Mouse (Mus musculus) hindbrain, embryonic 16.5 days (tissue): ENCODE data around the gene Arhgap33. TPM values are rescaled to one million over a fixed set of nuclear protein-coding genes. Genes with fewer than 3 reads are reported as not detected.

ENCODE experiments used
- ATAC-seq: fragments of 200-750 bp; cut with Nextera tagmentation; 2 replicates; pipeline ENCODE4 v1.8.0; 2017; ENCODE audit warnings: moderate TSS enrichment, moderate library complexity
- H3K27ac ChIP-seq: fragments of 300-500 bp; sonication (generic); 2 replicates; pipeline ENCODE4 v1.5.1; 2014; ENCODE audit warnings: low read depth, mild to moderate bottlenecking, control low read depth, low read length, moderate library complexity
- H3K27me3 ChIP-seq: fragments of 300-500 bp; sonication (generic); replicated peaks from 2 replicates; pipeline ENCODE4 v1.6.1; 2014; ENCODE audit warnings: low read length; ENCODE audit not compliant: control insufficient read depth, insufficient read depth
- H3K36me3 ChIP-seq: fragments of 300-500 bp; sonication (generic); 2 replicates; pipeline ENCODE4 v1.6.1; 2014; ENCODE audit warnings: mild to moderate bottlenecking, low read length, moderate library complexity, mixed read lengths; ENCODE audit not compliant: control insufficient read depth, insufficient read depth
- H3K4me1 ChIP-seq: fragments of 300-500 bp; sonication (generic); 2 replicates; pipeline ENCODE4 v1.6.1; 2014; ENCODE audit warnings: low read depth, low read length; ENCODE audit not compliant: control insufficient read depth, insufficient read depth
- H3K4me2 ChIP-seq: fragments of 300-500 bp; sonication (generic); 2 replicates; pipeline ENCODE4 v1.6.1; 2014; ENCODE audit warnings: mild to moderate bottlenecking, low read length, control low read depth, moderate library complexity
- H3K4me3 ChIP-seq: fragments of 300-500 bp; sonication (generic); 2 replicates; pipeline ENCODE4 v1.5.1; 2014; ENCODE audit warnings: mild to moderate bottlenecking, low read length, control low read depth, moderate library complexity
- H3K9ac ChIP-seq: fragments of 300-500 bp; sonication (generic); 2 replicates; pipeline ENCODE4 v1.6.1; 2014; ENCODE audit warnings: low read depth, mild to moderate bottlenecking, control low read depth, low read length, moderate library complexity
- H3K9me3 ChIP-seq: fragments of 300-500 bp; sonication (generic); 2 replicates; pipeline ENCODE4 v1.6.1; 2014; ENCODE audit warnings: mild to moderate bottlenecking, low read length, moderate library complexity; ENCODE audit not compliant: control insufficient read depth
- WGBS: fragments of 180-500 bp; shearing (Covaris S2); extraction: QIAGEN DNeasy Blood & Tissue Kit; methylation state at CpG from one replicate; pipeline ENCODE4 v1.1.7; 2014; 5-methylcytosine and 5-hydroxymethylcytosine counted together
- polyA plus RNA-seq: library from polyadenylated mRNA; unstranded; fragments of >200 nt; fragmentation: Nextera tagmentation; extraction: Ambion mirVana; gene quantifications from 2 replicates; pipeline ENCODE4 v1.2.1, GENCODE M21; 2015

Arhgap33 gene
- 94.8 and 134 TPM in 2 replicates for polyA plus RNA-seq

DNA sequence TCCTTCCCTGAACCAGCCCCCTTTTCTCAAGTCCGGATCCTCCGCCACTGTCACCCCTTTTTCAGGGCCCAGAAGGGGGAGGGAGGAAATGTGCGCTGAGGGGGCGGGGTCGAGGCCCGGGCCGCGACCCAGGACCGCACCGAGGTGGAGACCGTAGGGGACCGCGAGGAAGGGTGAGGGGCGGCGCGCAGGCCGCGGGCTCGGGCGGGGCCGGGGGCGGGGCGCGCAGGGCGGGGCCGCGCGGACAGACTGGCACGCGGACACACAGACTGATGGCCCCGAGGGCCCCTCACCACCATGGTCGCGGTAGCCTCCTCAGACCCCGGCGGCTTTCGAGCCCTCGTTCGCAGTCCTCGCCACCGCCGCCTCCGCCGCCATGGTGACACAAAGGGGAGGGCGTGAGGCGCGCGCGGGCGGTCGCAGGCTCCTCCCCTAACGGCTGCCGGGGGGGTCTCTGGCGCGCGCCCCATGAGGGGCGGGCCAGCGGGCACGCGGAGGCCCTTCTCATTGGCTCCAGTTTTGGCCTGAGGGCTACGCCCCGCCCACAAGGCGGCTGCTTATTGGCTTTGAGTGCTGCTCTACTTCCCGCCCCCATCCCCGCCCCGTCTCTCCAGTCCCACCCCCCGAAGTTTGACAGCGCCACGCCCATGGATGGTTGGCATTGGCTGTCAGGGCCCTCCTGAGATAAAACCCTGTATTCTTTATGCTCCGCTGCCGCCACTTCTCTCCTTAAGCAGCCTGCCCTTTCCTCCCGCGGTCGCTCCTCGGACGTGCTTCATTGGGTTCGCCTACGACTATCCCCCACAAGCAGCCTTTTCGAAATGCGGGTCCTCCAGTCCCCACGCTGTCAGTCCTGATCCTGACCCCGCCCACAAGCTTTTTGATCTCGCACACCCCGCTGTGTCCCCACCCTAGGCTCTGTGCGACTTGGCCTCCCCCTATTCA is at the start of gene Arhgap33:
Arhgap33 (minus strand) TSS at position 428 of the 945 bp plus-strand sequence.
- under 1% methylated on average over 43 of the region's 84 CpGs for WGBS
- H3K36me3 ChIP-seq: peaks cover 11% of the 10 kb centered on the region
- peak within 1 kb of the TSS; percentile 95 for H3K27ac ChIP-seq
- peak within 1 kb of the TSS; percentile 79 for H3K4me3 ChIP-seq
- no peaks in the 10 kb centered on the region for H3K27me3 ChIP-seq
- H3K4me2 ChIP-seq: peak within 1 kb of the TSS; percentile 88
- peaks cover 32% of the 10 kb centered on the region for H3K4me1 ChIP-seq
- H3K9ac ChIP-seq: peak within 1 kb of the TSS; percentile 94
- H3K9me3 ChIP-seq: no peaks in the 10 kb centered on the region
- ATAC-seq: peak; percentile 93

DNA sequence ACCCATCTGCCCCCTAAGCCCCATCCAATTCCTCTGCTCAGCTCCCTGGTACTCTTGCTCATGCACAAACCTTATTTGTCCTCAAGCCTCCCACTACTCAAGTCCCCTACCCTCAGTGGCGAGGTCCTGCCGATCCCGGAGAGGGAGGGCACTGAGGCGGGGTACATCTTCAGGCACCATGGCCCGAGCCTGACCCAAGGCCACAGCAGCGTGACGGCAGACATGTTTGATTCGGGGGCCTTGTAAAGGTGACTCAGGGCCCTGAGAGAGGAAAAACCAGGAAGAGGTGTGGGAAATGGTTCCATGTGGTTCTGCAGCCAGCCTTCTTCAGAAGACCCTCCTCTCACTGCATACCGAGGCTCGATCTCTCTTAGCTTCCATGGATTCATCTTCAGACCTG is 49.5 kb upstream of the Arhgap33 start:
- Histone ChIP-seq H3K9ac (no peak overlapping the region), H3K27ac (no peak overlapping the region), H3K4me3 (no peak overlapping the region), H3K27me3 (no peaks in the 10 kb centered on the region), H3K9me3 (no peaks in the 10 kb centered on the region), H3K4me1 (peaks cover 13% of the 10 kb centered on the region), H3K4me2 (no peak overlapping the region), H3K36me3 (peaks cover 58% of the 10 kb centered on the region)
- no peak for ATAC-seq
- WGBS: 93% methylated on average over 10 of the region's 10 CpGs

DNA sequence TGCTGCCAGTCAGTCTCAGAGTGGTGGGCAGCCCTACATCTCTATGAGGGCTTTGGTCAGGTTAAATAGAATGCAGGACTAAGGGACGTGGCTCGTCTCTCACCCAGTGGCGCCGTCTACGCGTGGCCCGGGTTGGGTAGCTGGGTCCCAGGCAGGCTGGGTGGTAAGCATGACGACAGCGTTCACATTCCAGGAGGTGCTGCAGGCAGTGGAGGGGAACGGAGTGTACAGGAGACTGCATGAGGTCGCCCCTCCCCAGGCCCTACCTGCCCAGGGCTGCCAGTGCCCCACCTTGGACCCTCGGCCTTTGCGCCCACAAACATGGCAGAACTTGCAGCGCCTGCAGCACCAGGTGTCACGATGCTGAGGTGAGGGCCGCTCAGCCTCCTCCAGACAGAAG is 46.7 kb upstream of the Arhgap33 start:
- Histone ChIP-seq H3K9ac (no peak overlapping the region), H3K4me3 (no peak overlapping the region)

DNA sequence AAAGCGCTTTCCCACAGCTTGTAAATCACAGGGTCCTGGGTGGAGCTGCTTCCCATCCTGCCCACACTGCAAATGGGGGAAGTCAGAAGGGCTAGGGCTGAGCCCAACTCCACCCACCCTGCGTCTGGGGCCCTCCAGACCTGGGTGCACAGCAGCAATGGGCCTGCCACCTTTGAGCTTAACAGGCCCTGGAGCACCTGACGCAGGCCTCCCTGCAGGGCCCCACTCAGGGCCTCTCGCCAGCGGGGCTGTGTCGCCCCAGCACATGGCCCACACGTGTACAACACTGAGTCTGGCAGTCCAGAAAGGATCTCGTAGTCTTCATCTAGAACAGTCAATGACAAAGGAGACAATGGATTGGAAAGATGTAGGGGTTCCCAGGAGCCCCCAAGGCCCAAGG is 45.1 kb upstream of the Arhgap33 start:
- no peak overlapping the region for H3K4me2 ChIP-seq
- 94% methylated on average over 8 of the region's 8 CpGs for WGBS
- H3K4me1 ChIP-seq: no peaks in the 10 kb centered on the region
- H3K36me3 ChIP-seq: peaks cover 84% of the 10 kb centered on the region
- no peak overlapping the region for H3K4me3 ChIP-seq
- H3K27me3 ChIP-seq: no peaks in the 10 kb centered on the region
- no peak overlapping the region for H3K9ac ChIP-seq
- no peak overlapping the region for H3K27ac ChIP-seq
- no peaks in the 10 kb centered on the region for H3K9me3 ChIP-seq
- no peak for ATAC-seq

More for the DNA sequence above, 46.7 kb upstream of the Arhgap33 start:
- 92% methylated on average over 16 of the region's 16 CpGs for WGBS
- no peaks in the 10 kb centered on the region for H3K27me3 ChIP-seq
- ATAC-seq: no peak
- peaks cover 82% of the 10 kb centered on the region for H3K36me3 ChIP-seq
- peaks cover 3% of the 10 kb centered on the region for H3K4me1 ChIP-seq
- no peak overlapping the region for H3K27ac ChIP-seq
- no peaks in the 10 kb centered on the region for H3K9me3 ChIP-seq
- H3K4me2 ChIP-seq: no peak overlapping the region

DNA sequence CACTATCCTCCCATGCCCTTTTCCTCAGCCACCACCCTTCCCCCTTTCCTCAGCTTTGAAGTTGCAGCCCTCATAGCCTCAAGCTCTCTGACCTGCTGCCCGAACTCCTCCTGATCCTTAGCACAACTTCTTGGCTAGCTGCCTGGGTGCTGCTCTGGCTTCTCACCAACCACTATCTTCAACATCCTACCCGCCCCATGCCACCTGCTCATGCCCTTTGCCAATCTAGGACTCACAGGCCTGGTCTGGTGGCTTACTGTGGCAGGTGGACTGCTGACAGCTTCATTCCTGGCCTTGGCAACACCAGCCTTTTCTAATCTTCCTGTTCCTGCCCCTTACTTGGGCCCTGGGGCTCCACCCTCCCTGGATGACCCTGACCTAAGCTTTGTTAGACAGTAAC is 38.1 kb upstream of the Arhgap33 start:
- no peak overlapping the region for H3K4me2 ChIP-seq
- 73% methylated on average over 2 of the region's 2 CpGs for WGBS

DNA sequence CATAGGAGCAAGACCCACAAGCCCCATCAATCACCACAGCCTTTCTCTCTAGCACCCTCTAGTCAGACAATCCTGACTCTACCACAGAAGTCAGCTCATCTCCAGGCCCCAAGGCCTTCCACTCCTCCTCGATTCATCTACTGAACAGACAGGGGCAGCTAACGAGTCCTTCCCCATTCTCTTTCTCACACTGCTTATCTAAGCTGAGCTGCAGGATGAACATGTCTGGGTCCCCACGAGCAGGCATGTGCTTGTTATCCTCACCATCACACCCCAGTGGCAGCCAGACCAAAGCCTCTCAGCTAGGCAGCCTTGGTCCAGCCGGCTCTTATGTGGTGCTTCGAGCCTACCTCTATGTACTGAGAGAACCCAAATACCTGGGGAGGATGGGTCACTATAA is 37.5 kb upstream of the Arhgap33 start:
- H3K4me3 ChIP-seq: no peak overlapping the region
- H3K27me3 ChIP-seq: no peaks in the 10 kb centered on the region
- no peak overlapping the region for H3K9ac ChIP-seq
- WGBS: 89% methylated on average over 4 of the region's 5 CpGs
- no peak overlapping the region for H3K4me2 ChIP-seq
- no peaks in the 10 kb centered on the region for H3K4me1 ChIP-seq
- H3K9me3 ChIP-seq: no peaks in the 10 kb centered on the region
- no peak overlapping the region for H3K27ac ChIP-seq
- peaks cover 80% of the 10 kb centered on the region for H3K36me3 ChIP-seq
- no peak for ATAC-seq

More for the DNA sequence above, 38.1 kb upstream of the Arhgap33 start:
- H3K4me1 ChIP-seq: no peaks in the 10 kb centered on the region
- ATAC-seq: no peak
- no peak overlapping the region for H3K4me3 ChIP-seq
- no peaks in the 10 kb centered on the region for H3K27me3 ChIP-seq
- H3K27ac ChIP-seq: no peak overlapping the region
- no peak overlapping the region for H3K9ac ChIP-seq
- H3K9me3 ChIP-seq: no peaks in the 10 kb centered on the region
- H3K36me3 ChIP-seq: peaks cover 82% of the 10 kb centered on the region

DNA sequence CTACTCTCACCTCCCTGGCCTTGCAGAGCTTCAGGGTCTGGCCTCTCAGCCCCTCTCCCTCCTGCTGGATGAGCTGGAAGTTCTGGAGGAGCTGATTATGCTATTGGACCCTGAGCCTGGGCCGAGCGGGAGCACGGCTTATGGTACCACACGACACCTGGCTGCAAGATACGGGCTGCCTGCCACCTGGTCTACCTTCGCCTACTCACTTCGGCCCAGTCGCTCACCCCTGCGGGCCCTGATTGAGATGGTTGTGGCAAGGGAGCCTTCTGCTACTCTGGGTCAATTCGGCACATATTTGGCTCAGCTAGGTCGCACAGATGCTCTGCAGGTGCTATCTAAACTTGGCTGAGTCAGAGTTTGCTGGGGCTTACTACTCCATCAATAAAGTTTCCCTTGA is 32.7 kb upstream of the Arhgap33 start:
- no peaks in the 10 kb centered on the region for H3K9me3 ChIP-seq
- H3K4me1 ChIP-seq: peaks cover 7% of the 10 kb centered on the region
- H3K27ac ChIP-seq: no peak overlapping the region
- H3K9ac ChIP-seq: no peak overlapping the region
- no peak overlapping the region for H3K4me2 ChIP-seq
- no peaks in the 10 kb centered on the region for H3K27me3 ChIP-seq
- WGBS: 90% methylated on average over 11 of the region's 11 CpGs
- H3K36me3 ChIP-seq: peaks cover 43% of the 10 kb centered on the region
- no peak overlapping the region for H3K4me3 ChIP-seq
- ATAC-seq: no peak

DNA sequence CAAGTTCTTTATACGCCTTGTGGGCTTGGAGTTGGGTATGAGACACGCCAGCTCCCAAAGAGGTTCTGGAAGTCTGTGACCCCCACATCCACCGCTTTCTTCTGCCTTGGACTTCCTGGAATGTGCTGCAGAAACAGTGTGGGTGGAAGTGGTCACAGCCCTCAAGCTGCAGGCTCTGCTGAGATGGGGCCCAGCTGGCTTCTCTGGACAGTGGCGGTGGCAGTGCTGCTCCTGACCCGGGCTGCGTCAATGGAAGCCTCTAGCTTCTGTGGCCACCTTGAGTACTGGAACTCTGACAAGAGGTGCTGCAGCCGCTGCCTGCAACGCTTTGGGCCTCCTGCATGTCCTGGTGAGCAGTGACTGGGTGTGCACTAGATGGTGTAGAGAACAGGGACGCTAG is 31.2 kb upstream of the Arhgap33 start:
- peaks cover 9% of the 10 kb centered on the region for H3K4me1 ChIP-seq
- no peaks in the 10 kb centered on the region for H3K9me3 ChIP-seq
- no peaks in the 10 kb centered on the region for H3K27me3 ChIP-seq
- WGBS: 90% methylated on average over 9 of the region's 9 CpGs
- no peak overlapping the region for H3K27ac ChIP-seq
- H3K36me3 ChIP-seq: peaks cover 35% of the 10 kb centered on the region
- ATAC-seq: no peak
- H3K9ac ChIP-seq: no peak overlapping the region
- H3K4me2 ChIP-seq: no peak overlapping the region
- H3K4me3 ChIP-seq: no peak overlapping the region

DNA sequence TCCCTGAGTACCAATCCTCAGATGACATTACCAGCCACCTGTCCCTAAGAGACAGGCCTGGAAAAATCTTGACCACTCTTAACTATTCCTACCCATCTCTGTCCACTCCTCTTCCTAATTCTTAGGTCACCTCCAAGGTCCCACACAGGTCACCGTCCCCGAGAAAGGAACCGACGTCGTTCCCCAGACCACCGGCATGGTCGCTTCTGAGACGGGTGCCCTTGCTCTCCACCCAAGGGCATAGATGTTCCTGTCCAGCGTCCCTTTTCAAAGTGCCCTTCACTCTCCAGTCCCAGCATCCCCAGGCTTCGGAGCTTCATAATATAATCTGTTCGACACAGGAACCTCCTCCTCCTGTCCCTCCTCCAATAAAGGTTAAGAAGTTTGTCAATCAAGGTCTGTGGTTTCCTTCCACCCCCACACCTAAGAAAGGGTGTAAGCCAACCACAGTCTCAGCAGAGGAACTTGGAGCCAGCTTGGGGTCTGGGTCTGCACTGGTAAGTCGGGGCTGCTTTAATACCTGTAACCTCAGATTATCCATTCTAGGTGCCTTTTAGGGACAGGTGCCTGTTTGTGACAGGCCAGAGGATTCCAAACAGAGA is 30.2 kb upstream of the Arhgap33 start, which contains the start of gene Igflr1:
Igflr1 (plus strand) TSS at position 458 of the 602 bp plus-strand sequence.
- Histone ChIP-seq H3K4me3 (peak within 1 kb of the TSS; percentile 82; the same call in 1 of the 2 replicates), H3K9me3 (no peaks in the 10 kb centered on the region), H3K27me3 (no peaks in the 10 kb centered on the region), H3K27ac (no peak within 1 kb of the TSS; the same call in 1 of the 2 replicates), H3K4me2 (no peak within 1 kb of the TSS), H3K9ac (no peak within 1 kb of the TSS), H3K36me3 (peaks cover 29% of the 10 kb centered on the region), H3K4me1 (peaks cover 11% of the 10 kb centered on the region)
- ATAC-seq: no peak
- 94% methylated on average over 12 of the region's 12 CpGs for WGBS
